Mouse (Mus musculus) cerebellum, postnatal 14 days (tissue): ENCODE measurements at regions not wholly inside any gene's neighbourhood (a gene's known extent, or its start where the extent isn't known, plus 50 kb on each side); places are given as distances from the start of the nearest gene placed in this dataset.
"Not testable (repeated sequence)": the region's sequence is repeated elsewhere in the genome, so short reads cannot be mapped to it uniquely, and the experiment has no call there.

Experiments
- DNase-seq, 2 experiments: peaks; one replicate each; pipeline ENCODE4 v3.0.0; 2021; ENCODE audit warnings: mixed read lengths in 2 of 2

- no peak for DNase-seq
Observed at GRCm38 (mm10) chr14:104208040-104208816, 259.6 kb downstream of the Pou4f1 start.

GRCm38 (mm10) chr14:104206602-104207001 lies 261.2 kb downstream of the Pou4f1 start:
- no peak for DNase-seq

- peak in 1 of 2 experiments; percentile 8 for DNase-seq
Observed at GRCm38 (mm10) chr14:104203239-104203986, 264.4 kb downstream of the Pou4f1 start.

- DNase-seq = no peak
Observed at GRCm38 (mm10) chr14:104193198-104193597, 274.6 kb downstream of the Pou4f1 start.

- DNase-seq = no peak
Observed at GRCm38 (mm10) chr14:104175122-104175521, 292.7 kb downstream of the Pou4f1 start.

- DNase-seq = peak; percentile 57 to 72
Observed at GRCm38 (mm10) chr14:104146841-104147240, 302.6 kb upstream of the Ednrb start.

- DNase-seq = no peak
Observed at GRCm38 (mm10) chr14:104145395-104145794, 301.2 kb upstream of the Ednrb start.

- no peak for DNase-seq
Observed at GRCm38 (mm10) chr14:104114986-104115951, 271.1 kb upstream of the Ednrb start.

- DNase-seq = no peak
Observed at GRCm38 (mm10) chr14:104114182-104114581, 270.0 kb upstream of the Ednrb start.

GRCm38 (mm10) chr14:104113448-104113847 lies 269.2 kb upstream of the Ednrb start:
- no peak for DNase-seq

GRCm38 (mm10) chr14:104086381-104086780 lies 242.2 kb upstream of the Ednrb start:
- no peak for DNase-seq

- not testable (repeated sequence) for DNase-seq
Observed at GRCm38 (mm10) chr14:104064199-104064598, 220.0 kb upstream of the Ednrb start.

- DNase-seq = no peak
Observed at GRCm38 (mm10) chr14:104053697-104054096, 209.5 kb upstream of the Ednrb start.

- DNase-seq = peak; percentile 80
Observed at GRCm38 (mm10) chr14:104038628-104039325, 194.6 kb upstream of the Ednrb start.

- peak in 1 of 2 experiments; percentile 6 for DNase-seq
Observed at GRCm38 (mm10) chr14:104033606-104034005, 189.4 kb upstream of the Ednrb start.

- DNase-seq = no peak
Observed at GRCm38 (mm10) chr14:104030784-104031470, 186.7 kb upstream of the Ednrb start.

GRCm38 (mm10) chr14:104029668-104030530 lies 185.7 kb upstream of the Ednrb start:
- no peak for DNase-seq

- DNase-seq = no peak
Observed at GRCm38 (mm10) chr14:104027900-104028285, 183.7 kb upstream of the Ednrb start.

- DNase-seq = peak; percentile 48 to 53
Observed at GRCm38 (mm10) chr14:104027077-104027899, 183.1 kb upstream of the Ednrb start.

- DNase-seq = no peak
Observed at GRCm38 (mm10) chr14:104008538-104008937, 164.3 kb upstream of the Ednrb start.
